Mouse (Mus musculus) MEL (cell line): ENCODE results near the gene Cdan1.

ENCODE experiments used
- BHLHE40 ChIP-seq: IDR thresholded peaks from 2 replicates; pipeline ENCODE4 v1.6.1; 2012; ENCODE audit warnings: low read depth, mild to moderate bottlenecking, inconsistent platforms, low read length, improper control_type of control experiment, borderline replicate concordance
- CTCF ChIP-seq, 3 experiments: IDR thresholded peaks in 2 of 3; conservative IDR thresholded peaks in 1 of 3; 2 replicates each; pipeline ENCODE4 v1.5.1; 2011 to 2012; ENCODE audit warnings: low read length in 3 of 3, low read depth in 2 of 3, mild to moderate bottlenecking in 2 of 3, improper control_type of control experiment in 1 of 3, inconsistent platforms in 1 of 3, mixed read lengths in 1 of 3, moderate library complexity in 1 of 3; ENCODE audit not compliant: control insufficient read depth in 1 of 3, insufficient read depth in 1 of 3, poor library complexity in 1 of 3, severe bottlenecking in 1 of 3
- GABPA ChIP-seq: IDR thresholded peaks from 2 replicates; pipeline ENCODE4 v1.6.1; 2012; ENCODE audit warnings: low read depth, mild to moderate bottlenecking, inconsistent platforms, low read length, improper control_type of control experiment, moderate library complexity
- NELFE ChIP-seq: IDR thresholded peaks from 2 replicates; pipeline ENCODE4 v1.6.1; 2011; ENCODE audit warnings: low read depth, low read length, improper control_type of control experiment
- POLR2A ChIP-seq, 2 experiments: IDR thresholded peaks; 2 replicates each; pipeline ENCODE4 v1.6.1; 2011 to 2012; ENCODE audit warnings: low read length in 2 of 2, mild to moderate bottlenecking in 2 of 2, control low read depth in 1 of 2, improper control_type of control experiment in 1 of 2, low read depth in 1 of 2, moderate library complexity in 1 of 2; ENCODE audit not compliant: control insufficient read depth in 1 of 2, insufficient read depth in 1 of 2, poor library complexity in 1 of 2
- TAL1 ChIP-seq: IDR thresholded peaks from 2 replicates; pipeline ENCODE4 v1.6.1; 2012; ENCODE audit warnings: mild to moderate bottlenecking, inconsistent platforms, low read length, moderate library complexity, mixed read lengths
- TCF12 ChIP-seq: IDR thresholded peaks from 2 replicates; pipeline ENCODE4 v1.6.1; 2014; ENCODE audit warnings: low read depth, mild to moderate bottlenecking, inconsistent platforms, low read length, improper control_type of control experiment, moderate library complexity
- UBTF ChIP-seq: IDR thresholded peaks from 2 replicates; pipeline ENCODE4 v1.6.1; 2012; ENCODE audit warnings: low read depth, mild to moderate bottlenecking, inconsistent platforms, low read length, improper control_type of control experiment, moderate library complexity, borderline replicate concordance; ENCODE audit not compliant: insufficient read depth
- USF1 ChIP-seq: IDR thresholded peaks from 2 replicates; pipeline ENCODE4 v1.6.1; 2014; ENCODE audit warnings: low read depth, mild to moderate bottlenecking, inconsistent platforms, low read length, improper control_type of control experiment, moderate library complexity
- USF2 ChIP-seq, 2 experiments: IDR thresholded peaks; 2 replicates each; pipeline ENCODE4 v1.6.1; 2011 to 2012; ENCODE audit warnings: improper control_type of control experiment in 2 of 2, low read length in 2 of 2, borderline replicate concordance in 1 of 2, inconsistent platforms in 1 of 2, low read depth in 1 of 2, mild to moderate bottlenecking in 1 of 2; ENCODE audit not compliant: insufficient read depth in 1 of 2

DNA sequence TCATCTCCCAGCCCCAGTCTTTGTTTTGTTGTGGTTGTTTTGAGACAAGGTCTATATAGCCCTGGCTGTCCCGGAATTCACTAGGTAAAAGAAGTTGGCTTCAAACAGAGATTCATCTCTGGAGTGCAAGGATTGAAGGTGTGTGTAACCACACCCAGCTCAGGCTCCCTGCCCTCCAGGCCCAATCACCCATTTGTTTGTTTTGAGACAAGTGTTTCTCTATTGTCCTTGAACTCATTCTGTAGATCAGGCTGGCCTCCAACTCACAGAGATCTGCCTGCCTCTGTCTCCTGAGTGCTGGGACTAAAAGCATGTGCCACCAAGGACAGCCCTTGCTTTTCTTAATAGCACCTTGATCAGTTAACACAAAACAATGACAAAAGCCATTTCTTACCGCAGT is 101.9 kb downstream of the Cdan1 start:
- TF ChIP-seq BHLHE40 (no peak), GABPA (no peak), POLR2A (IDR thresholded peaks at IDR 0.05; ENCODE audit: control insufficient read depth in 1 of 2, insufficient read depth in 1 of 2, low read depth in 1 of 2, low read length in 2 of 2, poor library complexity in 1 of 2) (no peak), USF2 (IDR thresholded peaks at IDR 0.05; ENCODE audit: borderline replicate concordance in 1 of 2, insufficient read depth in 1 of 2, low read depth in 1 of 2, low read length in 2 of 2) (no peak), CTCF (IDR thresholded peaks at IDR 0.05 in 2 of 3, conservative IDR thresholded peaks at IDR 0.05 in 1 of 3; ENCODE audit: control insufficient read depth in 1 of 3, insufficient read depth in 1 of 3, low read depth in 2 of 3, low read length in 3 of 3, poor library complexity in 1 of 3, severe bottlenecking in 1 of 3) (no peak), USF1 (no peak), UBTF (no peak), TAL1 (no peak), TCF12 (no peak), NELFE (no peak)
